Mouse (Mus musculus) testis, adult 2 months (tissue): ENCODE data around the gene Tmem158. TPM values are rescaled to one million over a fixed set of nuclear protein-coding genes. Genes with fewer than 3 reads are reported as not detected.
A peak's percentile ranks its signal among the peaks of the same experiment; 100 is the strongest.

Experiments used
- H3K27ac ChIP-seq: fragments of 200-500 bp; 2 replicates; pipeline ENCODE4 v1.5.1; 2012; ENCODE audit warnings: low read depth, low read length; ENCODE audit not compliant: control insufficient read depth, insufficient read depth
- H3K27me3 ChIP-seq: fragments of 200-500 bp; 2 replicates; pipeline ENCODE4 v1.6.1; 2012; ENCODE audit warnings: mild to moderate bottlenecking, low read length, moderate library complexity; ENCODE audit not compliant: control insufficient read depth, insufficient read depth
- H3K36me3 ChIP-seq: fragments of 200-500 bp; 2 replicates; pipeline ENCODE4 v1.6.1; 2012; ENCODE audit warnings: mild to moderate bottlenecking, low read length; ENCODE audit not compliant: control insufficient read depth, insufficient read depth
- H3K4me1 ChIP-seq: fragments of 200-500 bp; 2 replicates; pipeline ENCODE4 v1.6.1; 2012; ENCODE audit warnings: low read length; ENCODE audit not compliant: control insufficient read depth, insufficient read depth
- H3K4me3 ChIP-seq: fragments of 200-500 bp; 2 replicates; pipeline ENCODE4 v1.5.1; 2012; ENCODE audit warnings: low read depth, mild to moderate bottlenecking, low read length, moderate library complexity, mixed read lengths; ENCODE audit not compliant: control insufficient read depth
- CTCF ChIP-seq: fragments of 200-500 bp; IDR thresholded peaks from 2 replicates; pipeline ENCODE4 v1.5.1; 2012; ENCODE audit warnings: low read depth, mild to moderate bottlenecking, inconsistent platforms, low read length, moderate library complexity; ENCODE audit not compliant: control insufficient read depth, insufficient read depth, insufficient replicate concordance
- POLR2A ChIP-seq: fragments of 200-500 bp; IDR thresholded peaks from 2 replicates; pipeline ENCODE4 v1.6.1; 2012; ENCODE audit warnings: low read depth, mild to moderate bottlenecking, inconsistent platforms, low read length, moderate library complexity; ENCODE audit not compliant: control insufficient read depth
- polyA plus RNA-seq: library from polyadenylated mRNA; depleted of rRNA; stranded (reverse); fragments of >200 nt; gene quantifications from 2 replicates; pipeline ENCODE4 v1.2.3, GENCODE M21; 2012; rRNA removed

Gene Tmem158
- polyA plus RNA-seq = 0.26 and 0.70 TPM in 2 replicates

DNA sequence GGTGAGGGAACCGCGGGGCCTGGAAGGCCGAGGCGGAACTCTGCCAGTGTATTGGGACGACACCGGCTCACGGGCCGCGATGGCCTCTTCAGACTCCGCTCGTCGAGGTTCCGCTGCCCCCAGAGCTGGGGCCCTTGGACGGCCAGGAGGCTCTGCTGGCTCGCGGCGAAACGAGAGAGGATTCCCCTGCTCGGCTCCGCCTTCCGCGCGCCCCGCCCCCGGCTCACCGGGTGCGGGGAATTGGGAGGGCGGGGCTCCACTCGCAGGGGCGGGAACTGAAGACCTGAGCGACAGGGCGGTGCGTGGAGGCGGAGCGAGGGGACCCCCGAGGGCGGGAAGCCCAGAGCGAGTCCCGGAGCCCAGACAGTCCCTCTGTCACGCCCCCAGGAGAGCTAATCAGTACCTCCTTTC, at the start of gene Tmem158:
Gene Tmem158 (minus strand): TSS at position 154 of the 411 bp plus-strand sequence.
- Histone ChIP-seq H3K27me3 (peaks cover 2% of the 10 kb centered on the region; the same call in 1 of the 2 replicates), H3K4me3 (peak within 1 kb of the TSS; percentile 90), H3K4me1 (peaks cover 11% of the 10 kb centered on the region), H3K36me3 (no peaks in the 10 kb centered on the region), H3K27ac (no peak within 1 kb of the TSS)
- TF ChIP-seq CTCF = no peak
- TF ChIP-seq POLR2A = peak; percentile 12; the same call in 1 of the 2 replicates

DNA sequence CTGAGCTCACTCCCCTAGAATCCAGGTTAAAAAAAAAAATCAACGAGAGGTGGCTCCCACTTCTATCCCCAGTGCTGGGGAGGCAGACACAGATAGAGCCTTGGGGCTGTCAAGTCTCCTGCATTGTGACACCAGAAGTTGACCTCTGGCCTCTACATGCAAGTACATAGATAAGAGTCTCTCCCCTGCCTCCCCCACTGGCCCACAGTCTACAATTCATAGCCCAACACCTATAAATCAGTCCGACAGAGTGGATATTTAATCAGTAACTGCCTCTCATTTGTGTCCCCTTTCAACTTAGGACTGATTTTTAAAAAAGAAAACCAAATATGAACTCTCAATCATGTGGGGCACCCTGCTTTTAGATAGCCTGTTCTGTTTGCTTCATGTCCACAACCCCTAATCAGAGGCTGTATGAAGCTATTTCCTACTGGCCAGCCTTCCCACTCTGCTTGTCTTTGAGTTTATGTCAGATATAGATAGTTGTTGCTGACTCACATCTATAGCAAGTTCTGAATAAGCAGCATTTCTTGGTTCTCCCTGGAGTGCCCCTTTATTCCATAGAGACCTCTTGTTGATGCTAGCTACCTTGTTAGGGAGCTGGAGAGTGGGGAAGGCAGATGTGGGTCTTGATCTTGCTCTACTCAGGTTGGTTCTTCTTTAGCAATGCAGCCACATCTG, 49.3 kb upstream of the Tmem158 start:
- Histone ChIP-seq H3K4me1 (no peaks in the 10 kb centered on the region), H3K4me3 (no peak overlapping the region), H3K36me3 (no peaks in the 10 kb centered on the region), H3K27ac (no peak overlapping the region), H3K27me3 (no peaks in the 10 kb centered on the region)
- TF ChIP-seq POLR2A (no peak), CTCF (no peak)

DNA sequence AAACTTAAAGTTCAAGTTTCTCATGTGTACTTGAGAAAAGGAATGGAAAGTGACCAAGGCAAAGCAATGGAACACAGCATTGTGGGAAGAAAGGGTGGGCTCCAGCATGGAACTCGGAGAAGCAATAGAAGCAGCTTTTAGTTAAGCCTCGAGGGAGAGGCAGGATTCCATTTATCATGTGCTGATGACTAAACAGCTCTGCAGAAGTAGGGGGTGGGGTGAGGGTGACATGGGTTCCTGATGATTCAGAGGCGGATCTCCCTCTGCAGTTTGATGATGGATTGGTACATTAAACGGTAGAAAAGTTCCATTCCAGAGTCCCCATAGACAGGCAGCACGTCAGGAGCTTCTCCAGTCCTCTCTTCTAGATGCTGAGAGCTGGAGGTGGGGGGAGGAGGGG, 48.5 kb upstream of the Tmem158 start:
- Histone ChIP-seq H3K27me3 (no peaks in the 10 kb centered on the region), H3K36me3 (no peaks in the 10 kb centered on the region), H3K27ac (no peak overlapping the region), H3K4me1 (no peaks in the 10 kb centered on the region), H3K4me3 (no peak overlapping the region)
- TF ChIP-seq POLR2A (no peak), CTCF (no peak)

DNA sequence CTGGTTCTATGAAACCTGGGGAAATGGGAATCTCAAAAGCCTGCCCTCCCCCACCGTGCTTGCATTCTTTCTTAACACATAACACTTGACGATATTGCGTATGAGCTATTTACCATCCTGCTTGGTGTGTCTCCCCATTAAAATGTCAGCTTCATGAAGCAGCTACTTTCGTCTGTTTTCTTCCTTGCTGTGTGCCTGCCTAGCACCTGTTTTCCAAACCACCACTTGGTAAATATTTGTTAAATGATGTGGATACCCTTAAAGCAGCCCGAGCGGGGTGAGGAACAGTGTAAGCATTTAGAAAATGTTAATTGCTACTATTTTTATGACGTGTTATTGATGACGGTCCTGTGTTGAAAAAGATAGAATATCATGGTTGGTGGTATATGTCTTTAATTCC, 44.4 kb upstream of the Tmem158 start:
- Histone ChIP-seq H3K36me3 (no peaks in the 10 kb centered on the region), H3K27ac (no peak overlapping the region), H3K4me1 (no peaks in the 10 kb centered on the region), H3K27me3 (no peaks in the 10 kb centered on the region), H3K4me3 (no peak overlapping the region)
- TF ChIP-seq POLR2A = no peak

DNA sequence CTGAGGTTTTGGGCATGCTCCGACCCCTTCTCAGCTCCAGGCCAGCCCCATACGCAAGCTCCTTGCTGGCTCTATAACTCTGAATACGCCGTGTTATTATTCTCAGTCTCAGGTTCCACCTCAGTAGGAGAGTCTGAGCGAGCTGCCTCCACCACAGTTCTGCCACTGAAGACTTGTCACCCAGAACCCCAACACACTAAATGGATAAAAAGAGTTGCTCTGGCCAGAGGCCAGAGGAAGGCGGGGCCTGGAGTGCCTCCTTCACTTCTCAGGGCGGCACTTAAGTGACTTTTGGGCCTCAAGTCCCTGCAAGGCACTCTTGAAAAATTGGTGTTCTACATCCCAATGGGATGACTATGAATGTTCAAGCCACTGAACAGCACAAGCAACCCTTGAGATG, 43.4 kb upstream of the Tmem158 start:
- H3K4me3 ChIP-seq = no peak overlapping the region
- no peaks in the 10 kb centered on the region for H3K36me3 ChIP-seq
- H3K27me3 ChIP-seq = no peaks in the 10 kb centered on the region
- H3K27ac ChIP-seq = no peak overlapping the region
- TF ChIP-seq POLR2A (no peak), CTCF (no peak)
- no peaks in the 10 kb centered on the region for H3K4me1 ChIP-seq

DNA sequence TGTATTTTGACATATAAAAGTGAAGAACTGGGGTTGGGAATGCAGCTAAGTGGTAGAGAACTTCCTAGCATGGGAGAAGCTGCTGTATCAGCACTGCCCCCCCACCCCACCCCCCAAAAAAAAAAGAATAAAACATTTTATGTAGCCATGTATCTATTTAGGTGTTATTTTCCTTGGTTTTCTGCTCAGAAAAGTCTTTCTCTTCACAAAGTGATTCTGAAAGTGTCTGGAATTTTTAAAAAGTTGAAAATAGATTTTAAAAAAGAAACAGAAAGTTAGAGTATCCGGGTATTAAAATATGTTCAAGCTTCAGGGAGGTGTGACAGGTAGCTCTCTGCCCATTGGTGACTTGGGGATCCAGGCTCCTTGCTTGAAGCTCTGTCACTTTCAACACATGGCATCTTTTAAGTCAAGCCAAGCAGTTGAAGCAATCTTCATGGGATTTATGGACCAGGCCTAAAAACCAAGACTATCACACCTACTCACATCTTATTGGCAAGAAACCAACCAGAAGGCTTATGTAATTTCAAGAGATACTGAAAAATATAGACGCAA, 42.3 kb upstream of the Tmem158 start:
- H3K36me3 ChIP-seq = no peaks in the 10 kb centered on the region
- no peak for TF ChIP-seq POLR2A
- TF ChIP-seq CTCF = no peak
- no peak overlapping the region for H3K27ac ChIP-seq
- H3K27me3 ChIP-seq = no peaks in the 10 kb centered on the region
- no peak overlapping the region for H3K4me3 ChIP-seq
- H3K4me1 ChIP-seq = no peaks in the 10 kb centered on the region

DNA sequence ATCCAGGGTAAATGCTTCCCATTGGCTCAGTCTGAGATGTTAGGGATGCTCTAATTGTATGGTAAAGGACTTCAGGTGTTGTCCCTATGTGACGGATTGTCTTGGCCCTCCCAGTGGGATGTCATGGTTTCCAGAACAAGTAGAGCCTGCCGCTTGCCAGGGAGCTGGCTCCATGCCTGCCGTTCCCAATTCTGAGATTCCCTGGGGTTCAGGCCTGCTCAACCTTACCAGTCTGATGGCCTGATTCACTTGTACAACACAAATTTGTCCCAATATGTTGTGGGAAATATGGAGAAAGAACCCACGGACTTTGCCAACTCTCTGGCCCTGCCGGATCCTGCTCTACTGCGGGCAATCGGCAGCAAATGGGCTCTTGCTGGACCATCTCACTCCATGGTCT, 37.3 kb upstream of the Tmem158 start:
- Histone ChIP-seq H3K36me3 (no peaks in the 10 kb centered on the region), H3K27ac (no peak overlapping the region), H3K4me1 (no peaks in the 10 kb centered on the region), H3K4me3 (no peak overlapping the region), H3K27me3 (no peaks in the 10 kb centered on the region)
- TF ChIP-seq CTCF = no peak
- no peak for TF ChIP-seq POLR2A
